Mouse (Mus musculus): Measurements from ENCODE around the gene Abcg5.

The Abcg5 gene

DNA sequence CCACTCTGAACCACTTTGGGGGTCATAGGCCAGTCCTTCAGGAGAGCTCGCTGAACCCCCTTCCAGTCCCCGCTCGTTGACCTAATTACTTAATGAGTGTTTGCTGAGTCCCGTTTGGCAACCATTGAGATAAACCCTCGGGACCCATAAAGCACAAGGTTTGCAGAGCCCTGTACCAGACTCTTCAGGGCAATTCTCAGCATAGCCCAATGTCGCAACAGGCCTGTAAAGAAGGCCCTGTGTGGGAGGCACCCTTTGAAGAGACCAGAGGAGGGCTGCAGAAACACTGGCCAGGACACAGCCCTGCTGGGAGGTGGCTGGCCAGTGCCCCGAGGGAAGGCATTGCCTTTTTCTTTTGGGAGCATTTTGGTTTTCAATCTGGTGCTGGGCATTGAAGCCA lies 70.8 kb downstream of the Abcg5 start:
- no peak for DNase-seq (ENCODE audit: low read depth, low spot score)

DNA sequence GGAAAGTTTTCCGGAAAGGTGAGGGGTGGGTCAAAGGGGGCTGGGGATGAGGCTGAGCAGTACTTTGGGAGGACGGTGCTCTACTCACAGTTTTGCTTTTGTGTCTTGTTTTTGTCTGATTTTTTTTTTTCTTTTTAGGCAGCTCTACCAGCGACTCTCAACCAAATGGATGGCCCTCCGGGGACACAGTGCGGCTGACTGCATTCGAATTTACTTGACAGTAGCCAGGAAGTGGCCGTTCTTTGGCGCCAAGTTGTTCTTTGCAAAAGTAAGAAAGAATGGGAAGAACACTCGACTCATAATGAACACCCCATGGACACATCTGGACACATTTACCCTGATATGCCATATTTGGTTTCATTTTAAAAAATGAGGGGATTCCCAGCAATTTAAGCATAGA lies 71.3 kb downstream of the Abcg5 start:
- no peak for DNase-seq (ENCODE audit: low read depth, low spot score)

- DNase-seq (ENCODE audit: low read depth, low spot score): no peak
These were observed 74.2 kb downstream of the Abcg5 start for GRCm38 (mm10) chr17:84608606-84609005.
